Mouse (Mus musculus): Measurements from ENCODE around the gene Cntnap2. TPM values are rescaled to one million over a fixed set of nuclear protein-coding genes. Genes with fewer than 3 reads are reported as not detected.

Gene Cntnap2
- polyA plus RNA-seq, 1 experiment from 2014 or later = 6.9 TPM

GRCm38 (mm10) chr6:46675621-46676020 lies 1616.5 kb downstream of the Cntnap2 start:
- Histone ChIP-seq H3K4me1 (ENCODE audit: control insufficient read depth, insufficient read depth, low read length) (no peaks in the 10 kb centered on the region), H3K36me3 (ENCODE audit: control insufficient read depth, insufficient read depth, low read length) (no peaks in the 10 kb centered on the region), H3K27me3 (ENCODE audit: control insufficient read depth, insufficient read depth, low read length) (no peaks in the 10 kb centered on the region), H3K4me3 (ENCODE audit: low read depth, low read length) (no peak overlapping the region), H3K27ac (ENCODE audit: low read depth, low read length) (no peak overlapping the region), H3K9ac (ENCODE audit: low read length) (no peak overlapping the region), H3K9me3 (ENCODE audit: control insufficient read depth, low read length) (no peaks in the 10 kb centered on the region), H3K4me2 (ENCODE audit: low read depth) (no peak overlapping the region)
- 88% methylated on average over 4 of the region's 4 CpGs for WGBS
- DNase-seq (ENCODE audit: low spot score) = no peak
- no peak for ATAC-seq (ENCODE audit: insufficient read depth, low FRiP score, low TSS enrichment)

- Histone ChIP-seq H3K4me1 (ENCODE audit: control insufficient read depth, insufficient read depth, low read length) (no peaks in the 10 kb centered on the region), H3K27ac (ENCODE audit: low read depth, low read length) (no peak overlapping the region), H3K36me3 (ENCODE audit: control insufficient read depth, insufficient read depth, low read length) (no peaks in the 10 kb centered on the region), H3K9ac (ENCODE audit: low read length) (no peak overlapping the region), H3K27me3 (ENCODE audit: control insufficient read depth, insufficient read depth, low read length) (no peaks in the 10 kb centered on the region), H3K4me3 (ENCODE audit: low read depth, low read length) (no peak overlapping the region), H3K9me3 (ENCODE audit: control insufficient read depth, low read length) (no peaks in the 10 kb centered on the region), H3K4me2 (ENCODE audit: low read depth) (no peak overlapping the region)
- 90% methylated on average over 1 of the region's 1 CpGs for WGBS
- DNase-seq (ENCODE audit: low spot score) (no peak), ATAC-seq (ENCODE audit: insufficient read depth, low FRiP score, low TSS enrichment) (no peak)
Measured at GRCm38 (mm10) chr6:46696187-46696586, 1637.0 kb downstream of the Cntnap2 start.

- Histone ChIP-seq H3K4me3 (ENCODE audit: low read depth, low read length) (no peak overlapping the region), H3K27ac (ENCODE audit: low read depth, low read length) (no peak overlapping the region), H3K4me2 (ENCODE audit: low read depth) (no peak overlapping the region), H3K27me3 (ENCODE audit: control insufficient read depth, insufficient read depth, low read length) (no peaks in the 10 kb centered on the region), H3K36me3 (ENCODE audit: control insufficient read depth, insufficient read depth, low read length) (no peaks in the 10 kb centered on the region), H3K4me1 (ENCODE audit: control insufficient read depth, insufficient read depth, low read length) (no peaks in the 10 kb centered on the region), H3K9ac (ENCODE audit: low read length) (no peak overlapping the region), H3K9me3 (ENCODE audit: control insufficient read depth, low read length) (no peaks in the 10 kb centered on the region)
- DNase-seq (ENCODE audit: low spot score) (no peak), ATAC-seq (ENCODE audit: insufficient read depth, low FRiP score, low TSS enrichment) (no peak)
- WGBS = 53% methylated on average over 2 of the region's 2 CpGs
Measured at GRCm38 (mm10) chr6:46699343-46699742, 1640.2 kb downstream of the Cntnap2 start.

- no peak overlapping the region for H3K27ac ChIP-seq (ENCODE audit: low read depth, low read length)
- no peaks in the 10 kb centered on the region for H3K9me3 ChIP-seq (ENCODE audit: control insufficient read depth, low read length)
- no peak overlapping the region for H3K9ac ChIP-seq (ENCODE audit: low read length)
- peak; percentile 60 for ATAC-seq (ENCODE audit: insufficient read depth, low FRiP score, low TSS enrichment)
- H3K4me2 ChIP-seq (ENCODE audit: low read depth) = no peak overlapping the region
- no peaks in the 10 kb centered on the region for H3K36me3 ChIP-seq (ENCODE audit: control insufficient read depth, insufficient read depth, low read length)
- no peaks in the 10 kb centered on the region for H3K4me1 ChIP-seq (ENCODE audit: control insufficient read depth, insufficient read depth, low read length)
- no peaks in the 10 kb centered on the region for H3K27me3 ChIP-seq (ENCODE audit: control insufficient read depth, insufficient read depth, low read length)
- DNase-seq (ENCODE audit: low spot score) = no peak
- no peak overlapping the region for H3K4me3 ChIP-seq (ENCODE audit: low read depth, low read length)
- WGBS = 53% methylated on average over 7 of the region's 7 CpGs
Measured at GRCm38 (mm10) chr6:46704293-46705170, 1645.4 kb downstream of the Cntnap2 start.

- WGBS = 87% methylated on average over 3 of the region's 3 CpGs
- no peaks in the 10 kb centered on the region for H3K27me3 ChIP-seq (ENCODE audit: control insufficient read depth, insufficient read depth, low read length)
- H3K4me3 ChIP-seq (ENCODE audit: low read depth, low read length) = no peak overlapping the region
- H3K4me1 ChIP-seq (ENCODE audit: control insufficient read depth, insufficient read depth, low read length) = no peaks in the 10 kb centered on the region
- no peak overlapping the region for H3K27ac ChIP-seq (ENCODE audit: low read depth, low read length)
- ATAC-seq (ENCODE audit: insufficient read depth, low FRiP score, low TSS enrichment) (no peak), DNase-seq (ENCODE audit: low spot score) (no peak)
- H3K9ac ChIP-seq (ENCODE audit: low read length) = no peak overlapping the region
- no peaks in the 10 kb centered on the region for H3K9me3 ChIP-seq (ENCODE audit: control insufficient read depth, low read length)
- H3K36me3 ChIP-seq (ENCODE audit: control insufficient read depth, insufficient read depth, low read length) = no peaks in the 10 kb centered on the region
- no peak overlapping the region for H3K4me2 ChIP-seq (ENCODE audit: low read depth)
Measured at GRCm38 (mm10) chr6:46705926-46706325, 1646.8 kb downstream of the Cntnap2 start.

- ATAC-seq (ENCODE audit: insufficient read depth, low FRiP score, low TSS enrichment) (no peak), DNase-seq (ENCODE audit: low spot score) (no peak)
- whole genome bisulfite sequencing = 79% methylated on average over 2 of the region's 2 CpGs
- Histone ChIP-seq H3K4me1 (ENCODE audit: control insufficient read depth, insufficient read depth, low read length) (no peaks in the 10 kb centered on the region), H3K9ac (ENCODE audit: low read length) (no peak overlapping the region), H3K9me3 (ENCODE audit: control insufficient read depth, low read length) (no peaks in the 10 kb centered on the region), H3K4me2 (ENCODE audit: low read depth) (no peak overlapping the region), H3K27me3 (ENCODE audit: control insufficient read depth, insufficient read depth, low read length) (no peaks in the 10 kb centered on the region), H3K4me3 (ENCODE audit: low read depth, low read length) (no peak overlapping the region), H3K27ac (ENCODE audit: low read depth, low read length) (no peak overlapping the region), H3K36me3 (ENCODE audit: control insufficient read depth, insufficient read depth, low read length) (no peaks in the 10 kb centered on the region)
Measured at GRCm38 (mm10) chr6:46716576-46716975, 1657.4 kb downstream of the Cntnap2 start.

GRCm38 (mm10) chr6:46733794-46734193 lies 1674.6 kb downstream of the Cntnap2 start:
- H3K9ac ChIP-seq (ENCODE audit: low read length) = no peak overlapping the region
- H3K27ac ChIP-seq (ENCODE audit: low read depth, low read length) = no peak overlapping the region
- DNase-seq (ENCODE audit: low spot score) (no peak), ATAC-seq (ENCODE audit: insufficient read depth, low FRiP score, low TSS enrichment) (no peak)
- no peaks in the 10 kb centered on the region for H3K4me1 ChIP-seq (ENCODE audit: control insufficient read depth, insufficient read depth, low read length)
- no peaks in the 10 kb centered on the region for H3K27me3 ChIP-seq (ENCODE audit: control insufficient read depth, insufficient read depth, low read length)
- H3K4me2 ChIP-seq (ENCODE audit: low read depth) = no peak overlapping the region
- no peak overlapping the region for H3K4me3 ChIP-seq (ENCODE audit: low read depth, low read length)
- H3K9me3 ChIP-seq (ENCODE audit: control insufficient read depth, low read length) = no peaks in the 10 kb centered on the region
- no peaks in the 10 kb centered on the region for H3K36me3 ChIP-seq (ENCODE audit: control insufficient read depth, insufficient read depth, low read length)

GRCm38 (mm10) chr6:46748448-46748847 lies 1689.3 kb downstream of the Cntnap2 start:
- H3K9me3 ChIP-seq (ENCODE audit: control insufficient read depth, low read length) = no peaks in the 10 kb centered on the region
- DNase-seq (ENCODE audit: low spot score) (no peak), ATAC-seq (ENCODE audit: insufficient read depth, low FRiP score, low TSS enrichment) (no peak)
- H3K4me1 ChIP-seq (ENCODE audit: control insufficient read depth, insufficient read depth, low read length) = no peaks in the 10 kb centered on the region
- H3K27me3 ChIP-seq (ENCODE audit: control insufficient read depth, insufficient read depth, low read length) = no peaks in the 10 kb centered on the region
- H3K27ac ChIP-seq (ENCODE audit: low read depth, low read length) = no peak overlapping the region
- no peak overlapping the region for H3K9ac ChIP-seq (ENCODE audit: low read length)
- no peak overlapping the region for H3K4me3 ChIP-seq (ENCODE audit: low read depth, low read length)
- H3K36me3 ChIP-seq (ENCODE audit: control insufficient read depth, insufficient read depth, low read length) = no peaks in the 10 kb centered on the region
- no peak overlapping the region for H3K4me2 ChIP-seq (ENCODE audit: low read depth)

GRCm38 (mm10) chr6:46763481-46763880 lies 1704.3 kb downstream of the Cntnap2 start:
- no peak overlapping the region for H3K27ac ChIP-seq (ENCODE audit: low read depth, low read length)
- H3K36me3 ChIP-seq (ENCODE audit: control insufficient read depth, insufficient read depth, low read length) = no peaks in the 10 kb centered on the region
- peak; percentile 27 for DNase-seq (ENCODE audit: low spot score)
- WGBS = 48% methylated on average over 3 of the region's 3 CpGs
- H3K27me3 ChIP-seq (ENCODE audit: control insufficient read depth, insufficient read depth, low read length) = no peaks in the 10 kb centered on the region
- H3K9ac ChIP-seq (ENCODE audit: low read length) = no peak overlapping the region
- peak; percentile 54 for ATAC-seq (ENCODE audit: insufficient read depth, low FRiP score, low TSS enrichment)
- H3K4me3 ChIP-seq (ENCODE audit: low read depth, low read length) = no peak overlapping the region
- H3K4me2 ChIP-seq (ENCODE audit: low read depth) = no peak overlapping the region
- H3K4me1 ChIP-seq (ENCODE audit: control insufficient read depth, insufficient read depth, low read length) = no peaks in the 10 kb centered on the region
- H3K9me3 ChIP-seq (ENCODE audit: control insufficient read depth, low read length) = no peaks in the 10 kb centered on the region

All from neural tube, embryonic 11.5 days (tissue).